Mouse (Mus musculus): ENCODE data around the gene Sphkap. TPM values are rescaled to one million over a fixed set of nuclear protein-coding genes. Genes with fewer than 3 reads are reported as not detected.

Gene Sphkap
- polyA plus RNA-seq, 1 experiment, result 0.35 TPM

DNA sequence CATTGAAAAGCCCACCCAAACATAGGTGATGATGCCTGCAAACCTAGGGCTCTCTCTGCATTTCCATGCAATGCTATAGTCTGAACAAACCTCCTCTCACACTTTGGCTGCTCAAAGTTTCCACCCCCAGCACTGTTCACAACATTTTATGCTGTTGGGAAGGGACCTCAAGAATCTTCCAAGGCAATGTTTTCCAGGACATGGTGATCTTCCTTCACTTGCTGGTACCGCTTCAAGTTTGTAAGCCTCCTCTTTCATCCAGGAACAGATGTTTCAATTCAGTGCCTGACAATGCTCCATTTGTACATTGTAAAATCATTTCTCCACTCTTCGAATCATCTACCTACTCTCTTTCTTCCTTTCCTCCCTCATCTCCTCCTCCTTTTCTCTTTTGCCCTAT lies 11.7 kb downstream of the Sphkap start:
- H3K4me3 ChIP-seq (replicated peaks; ENCODE audit: control insufficient read depth, low read depth, low read length), result no peak overlapping the region
- H3K27ac ChIP-seq (ENCODE audit: control insufficient read depth, insufficient read depth, low read depth, low read length, poor library complexity), result no peak overlapping the region
- WGBS, result 71% methylated on average over 2 of the region's 2 CpGs
- H3K4me1 ChIP-seq (ENCODE audit: control insufficient read depth, insufficient read depth, low read length), result no peaks in the 10 kb centered on the region
- no peak for TF ChIP-seq CTCF (IDR thresholded peaks at IDR 0.05; ENCODE audit: control insufficient read depth, insufficient read depth, low read length)
- TF ChIP-seq POLR2A (IDR thresholded peaks at IDR 0.05; ENCODE audit: borderline replicate concordance, control insufficient read depth, low read depth, low read length), result no peak

DNA sequence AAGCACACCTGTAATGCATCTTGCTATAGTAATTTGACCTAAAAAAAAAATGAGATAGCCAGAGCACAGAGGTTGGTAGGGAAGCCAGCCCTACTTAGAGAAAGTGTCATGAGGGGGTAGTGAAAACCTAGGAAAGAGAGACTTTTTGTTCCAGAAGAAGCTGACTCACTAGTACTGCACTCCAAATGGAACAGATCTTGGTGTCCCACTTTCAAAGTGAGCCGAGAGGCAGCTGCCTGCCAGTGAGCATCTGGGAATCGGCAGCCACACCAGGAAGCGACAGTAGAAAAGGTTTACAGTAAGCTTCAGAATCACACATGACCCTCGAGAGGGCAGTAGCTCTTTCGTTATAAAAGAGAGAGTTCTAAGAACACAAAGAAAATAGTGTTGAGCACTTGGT lies 12.4 kb downstream of the Sphkap start:
- H3K4me3 ChIP-seq (replicated peaks; ENCODE audit: control insufficient read depth, low read depth, low read length), result no peak overlapping the region
- WGBS, result 63% methylated on average over 5 of the region's 5 CpGs
- no peaks in the 10 kb centered on the region for H3K4me1 ChIP-seq (ENCODE audit: control insufficient read depth, insufficient read depth, low read length)
- no peak for TF ChIP-seq POLR2A (IDR thresholded peaks at IDR 0.05; ENCODE audit: borderline replicate concordance, control insufficient read depth, low read depth, low read length)
- TF ChIP-seq CTCF (IDR thresholded peaks at IDR 0.05; ENCODE audit: control insufficient read depth, insufficient read depth, low read length), result no peak
- H3K27ac ChIP-seq (ENCODE audit: control insufficient read depth, insufficient read depth, low read depth, low read length, poor library complexity), result no peak overlapping the region

DNA sequence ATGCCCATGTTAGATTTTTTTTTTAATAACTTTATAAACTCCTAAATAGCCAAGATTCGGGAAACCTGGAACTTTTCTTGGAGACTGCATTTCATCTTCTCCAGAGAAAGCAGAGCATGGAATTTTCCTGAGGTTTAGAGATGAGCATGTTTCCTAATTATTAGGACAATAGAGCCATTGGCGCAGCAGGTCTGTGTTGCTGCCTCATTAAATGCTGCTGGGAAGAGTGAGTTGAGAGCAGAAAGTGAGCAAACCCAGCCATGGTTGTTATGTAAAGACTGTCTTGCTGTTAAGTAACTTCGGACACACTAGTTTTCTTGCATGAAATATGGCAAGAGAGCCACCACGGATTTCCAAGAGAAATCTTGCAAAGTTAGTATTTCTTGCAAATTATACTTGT lies 18.6 kb downstream of the Sphkap start:
- Histone ChIP-seq H3K4me1 (ENCODE audit: control insufficient read depth, insufficient read depth, low read length) (no peaks in the 10 kb centered on the region), H3K4me3 (replicated peaks; ENCODE audit: control insufficient read depth, low read depth, low read length) (no peak overlapping the region), H3K27ac (ENCODE audit: control insufficient read depth, insufficient read depth, low read depth, low read length, poor library complexity) (no peak overlapping the region)
- 65% methylated on average over 4 of the region's 4 CpGs for WGBS
- TF ChIP-seq CTCF (IDR thresholded peaks at IDR 0.05; ENCODE audit: control insufficient read depth, insufficient read depth, low read length) (no peak), POLR2A (IDR thresholded peaks at IDR 0.05; ENCODE audit: borderline replicate concordance, control insufficient read depth, low read depth, low read length) (no peak)

DNA sequence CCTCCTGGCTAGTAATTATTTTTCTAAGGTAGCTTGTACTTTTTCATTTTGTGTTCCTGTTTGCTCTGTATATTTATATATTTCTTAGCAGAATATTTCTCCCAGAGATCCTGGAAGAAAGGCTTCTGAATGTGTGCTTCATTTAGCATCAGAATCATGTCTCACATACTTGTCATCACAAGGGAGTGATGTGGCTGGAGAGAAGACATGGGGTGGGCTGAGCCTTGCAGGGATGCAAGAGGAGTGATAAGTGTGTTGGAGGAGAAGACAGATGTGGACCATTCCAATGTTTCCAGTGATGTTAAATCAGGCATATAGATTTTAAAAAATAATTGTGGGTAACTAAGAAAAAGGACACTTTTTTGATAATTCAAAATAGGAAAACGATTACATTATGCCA lies 30.6 kb downstream of the Sphkap start:
- TF ChIP-seq CTCF (IDR thresholded peaks at IDR 0.05; ENCODE audit: control insufficient read depth, insufficient read depth, low read length) (no peak), POLR2A (IDR thresholded peaks at IDR 0.05; ENCODE audit: borderline replicate concordance, control insufficient read depth, low read depth, low read length) (no peak)
- Histone ChIP-seq H3K4me3 (replicated peaks; ENCODE audit: control insufficient read depth, low read depth, low read length) (no peak overlapping the region), H3K4me1 (ENCODE audit: control insufficient read depth, insufficient read depth, low read length) (no peaks in the 10 kb centered on the region), H3K27ac (ENCODE audit: control insufficient read depth, insufficient read depth, low read depth, low read length, poor library complexity) (no peak overlapping the region)
- 50% methylated on average over 1 of the region's 1 CpGs for WGBS

DNA sequence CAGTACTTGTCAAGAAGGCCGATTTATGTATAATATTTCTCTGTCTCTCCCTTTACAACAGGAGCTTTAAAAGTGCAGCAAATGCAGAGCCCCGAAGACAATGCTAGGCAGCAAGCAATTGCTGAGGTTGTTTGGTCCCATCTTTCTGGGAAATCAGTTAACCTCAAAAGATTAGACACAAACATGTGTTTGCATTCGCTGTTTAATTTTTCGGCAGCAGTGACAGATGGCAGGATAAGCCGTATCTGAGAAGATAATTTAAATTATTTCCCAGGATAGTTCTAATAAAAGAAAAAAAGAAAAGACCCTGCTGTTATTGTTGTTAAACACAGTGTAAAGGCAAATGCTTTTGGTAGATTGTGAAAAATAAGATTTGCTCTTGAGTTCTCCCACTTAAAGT lies 41.5 kb downstream of the Sphkap start:
- H3K27ac ChIP-seq (ENCODE audit: control insufficient read depth, insufficient read depth, low read depth, low read length, poor library complexity), result no peak overlapping the region
- TF ChIP-seq CTCF (IDR thresholded peaks at IDR 0.05; ENCODE audit: control insufficient read depth, insufficient read depth, low read length) (no peak), POLR2A (IDR thresholded peaks at IDR 0.05; ENCODE audit: borderline replicate concordance, control insufficient read depth, low read depth, low read length) (no peak)
- no peak overlapping the region for H3K4me3 ChIP-seq (replicated peaks; ENCODE audit: control insufficient read depth, low read depth, low read length)
- H3K4me1 ChIP-seq (ENCODE audit: control insufficient read depth, insufficient read depth, low read length), result no peaks in the 10 kb centered on the region
- WGBS, result 83% methylated on average over 5 of the region's 5 CpGs

DNA sequence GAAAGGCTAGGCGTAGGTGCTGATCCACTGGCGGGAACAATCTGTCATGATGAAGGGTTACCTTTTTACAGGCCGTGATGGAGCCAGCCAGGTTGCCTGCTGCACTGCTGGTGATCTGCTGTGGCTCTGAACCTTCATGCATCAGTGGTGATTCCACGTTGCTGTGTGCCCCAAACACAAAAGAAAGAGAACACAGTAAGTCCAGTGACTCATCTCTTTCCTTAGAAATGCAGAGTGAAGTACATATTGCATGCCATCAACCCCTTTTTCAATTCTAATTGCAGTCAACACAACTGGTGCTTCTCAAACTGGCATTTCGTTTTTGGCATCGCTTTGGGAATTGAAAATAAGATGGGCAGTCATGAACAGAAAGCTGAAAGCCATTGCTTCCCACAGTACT lies 45.8 kb downstream of the Sphkap start:
- Histone ChIP-seq H3K4me1 (ENCODE audit: control insufficient read depth, insufficient read depth, low read length) (no peaks in the 10 kb centered on the region), H3K27ac (ENCODE audit: control insufficient read depth, insufficient read depth, low read depth, low read length, poor library complexity) (no peak overlapping the region), H3K4me3 (replicated peaks; ENCODE audit: control insufficient read depth, low read depth, low read length) (no peak overlapping the region)
- TF ChIP-seq POLR2A (IDR thresholded peaks at IDR 0.05; ENCODE audit: borderline replicate concordance, control insufficient read depth, low read depth, low read length), result no peak
- WGBS, result 64% methylated on average over 6 of the region's 6 CpGs

DNA sequence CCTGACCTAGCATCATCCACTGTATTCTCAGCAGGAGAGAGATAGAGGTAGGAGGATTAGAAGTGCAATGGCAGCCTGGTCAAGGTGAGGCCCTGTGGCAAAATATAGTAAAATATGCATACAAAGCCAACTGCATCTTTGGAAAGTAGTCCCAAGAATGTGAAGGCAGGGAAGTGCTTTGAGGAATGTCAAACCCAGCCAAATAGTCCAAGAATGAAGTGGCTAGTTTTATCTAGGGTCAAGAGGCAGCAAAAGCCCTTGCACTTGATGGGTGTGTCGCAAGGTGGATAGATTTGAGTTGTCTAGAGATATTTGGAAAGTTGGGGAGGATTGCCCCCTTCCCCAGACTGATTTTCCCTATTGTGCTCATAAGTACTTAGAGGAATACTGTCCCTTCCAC lies 61.5 kb downstream of the Sphkap start:
- TF ChIP-seq POLR2A (IDR thresholded peaks at IDR 0.05; ENCODE audit: borderline replicate concordance, control insufficient read depth, low read depth, low read length), result no peak
- TF ChIP-seq CTCF (IDR thresholded peaks at IDR 0.05; ENCODE audit: control insufficient read depth, insufficient read depth, low read length), result no peak
- Histone ChIP-seq H3K27ac (ENCODE audit: control insufficient read depth, insufficient read depth, low read depth, low read length, poor library complexity) (no peak overlapping the region), H3K4me1 (ENCODE audit: control insufficient read depth, insufficient read depth, low read length) (no peaks in the 10 kb centered on the region), H3K4me3 (replicated peaks; ENCODE audit: control insufficient read depth, low read depth, low read length) (no peak overlapping the region)
- WGBS, result 65% methylated on average over 1 of the region's 1 CpGs

DNA sequence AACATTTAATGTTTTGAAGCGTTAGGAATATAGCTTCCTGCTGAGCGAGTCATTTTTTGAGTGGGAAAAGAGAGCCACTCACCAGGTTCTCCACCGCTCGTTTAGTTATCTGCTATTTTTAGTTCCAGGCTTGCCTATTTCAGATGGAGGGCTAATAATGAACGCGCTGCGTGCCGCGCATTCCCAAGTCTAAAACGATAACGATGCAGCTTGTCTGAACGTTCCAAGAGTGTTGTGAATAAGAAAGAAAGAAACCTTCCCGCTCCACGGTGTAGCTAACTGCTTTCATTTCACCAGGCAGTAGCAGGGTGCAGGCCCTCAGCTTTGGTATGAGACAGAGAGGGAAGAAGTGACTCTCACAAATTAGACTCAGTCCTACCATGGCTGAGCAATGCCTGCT lies 62.4 kb downstream of the Sphkap start:
- H3K4me3 ChIP-seq (replicated peaks; ENCODE audit: control insufficient read depth, low read depth, low read length), result no peak overlapping the region
- no peak overlapping the region for H3K27ac ChIP-seq (ENCODE audit: control insufficient read depth, insufficient read depth, low read depth, low read length, poor library complexity)
- WGBS, result 83% methylated on average over 14 of the region's 14 CpGs
- no peak for TF ChIP-seq CTCF (IDR thresholded peaks at IDR 0.05; ENCODE audit: control insufficient read depth, insufficient read depth, low read length)
- no peak for TF ChIP-seq POLR2A (IDR thresholded peaks at IDR 0.05; ENCODE audit: borderline replicate concordance, control insufficient read depth, low read depth, low read length)
- no peaks in the 10 kb centered on the region for H3K4me1 ChIP-seq (ENCODE audit: control insufficient read depth, insufficient read depth, low read length)

DNA sequence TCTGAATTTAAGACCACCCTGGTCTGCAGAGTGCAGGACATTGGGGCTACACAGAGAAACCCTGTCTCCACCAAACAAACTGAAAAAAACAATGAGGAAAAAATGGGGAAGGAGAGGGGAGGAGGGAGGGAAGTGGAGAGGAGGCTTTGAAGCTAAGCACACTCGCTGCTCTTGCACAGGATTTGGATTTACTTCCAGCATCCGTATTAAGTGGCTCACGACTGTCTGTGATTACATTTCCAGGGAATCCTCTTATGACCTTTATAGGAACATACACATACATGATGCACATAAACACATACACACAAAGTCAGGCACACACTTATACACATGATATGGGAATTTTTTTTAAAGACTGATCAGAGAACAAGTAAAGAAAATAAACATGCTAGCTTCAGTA lies 62.9 kb downstream of the Sphkap start:
- Histone ChIP-seq H3K4me3 (replicated peaks; ENCODE audit: control insufficient read depth, low read depth, low read length) (no peak overlapping the region), H3K4me1 (ENCODE audit: control insufficient read depth, insufficient read depth, low read length) (no peaks in the 10 kb centered on the region), H3K27ac (ENCODE audit: control insufficient read depth, insufficient read depth, low read depth, low read length, poor library complexity) (no peak overlapping the region)
- WGBS, result 55% methylated on average over 3 of the region's 3 CpGs
- TF ChIP-seq POLR2A (IDR thresholded peaks at IDR 0.05; ENCODE audit: borderline replicate concordance, control insufficient read depth, low read depth, low read length) (no peak), CTCF (IDR thresholded peaks at IDR 0.05; ENCODE audit: control insufficient read depth, insufficient read depth, low read length) (no peak)
